Mouse (Mus musculus) stomach, embryonic 14.5 days (tissue): ENCODE results near the gene Sp110. TPM values are rescaled to one million over a fixed set of nuclear protein-coding genes. Genes with fewer than 3 reads are reported as not detected.

Source experiments
- polyA plus RNA-seq: library from polyadenylated mRNA; unstranded; fragments of >200 nt; fragmentation: Nextera tagmentation; extraction: Ambion mirVana; gene quantifications from 2 replicates; pipeline ENCODE4 v1.2.1, GENCODE M21; 2014

The Sp110 gene
- polyA plus RNA-seq, 1 experiment from 2014 or later: 2.1 TPM

Other genes with a start within 250 kb of the Sp110 start
- not detected in 2 replicates for gene G530012D18Rik, start 23.1 kb downstream of the Sp110 start, polyA plus RNA-seq
- 0.77 and 1.00 TPM in 2 replicates for gene Sp140, start 1.6 kb upstream of the Sp110 start, polyA plus RNA-seq
- gene Sp100, start 51.2 kb upstream of the Sp110 start, polyA plus RNA-seq: 1.6 and 2.1 TPM in 2 replicates
- gene A630001G21Rik, start 179.8 kb upstream of the Sp110 start, polyA plus RNA-seq: 0.91 and 0.97 TPM in 2 replicates
- 52.1 and 56.1 TPM in 2 replicates for gene Cab39, start 194.6 kb upstream of the Sp110 start, polyA plus RNA-seq